Mouse (Mus musculus) MEL (cell line): ENCODE measurements around the gene Lrrc7. TPM values are rescaled to one million over a fixed set of nuclear protein-coding genes. Genes with fewer than 3 reads are reported as not detected.

Experiments
- DNase-seq: peaks from one replicate; pipeline ENCODE4 v3.0.0; 2011; ENCODE audit warnings: low read depth, low spot score
- H3K27ac ChIP-seq: 2 replicates; pipeline ENCODE4 v1.5.1; 2012; ENCODE audit warnings: low read depth, mild to moderate bottlenecking, control low read depth, low read length, moderate library complexity; ENCODE audit not compliant: control insufficient read depth
- H3K27me3 ChIP-seq, 2 experiments: fragments of 150-350 bp in 1 of 2; sonication (generic) in 1 of 2; 2 replicates each; pipeline ENCODE4 v1.6.1; 2012; ENCODE audit warnings: low read length in 2 of 2, mild to moderate bottlenecking in 2 of 2, improper control_type of control experiment in 1 of 2, moderate library complexity in 1 of 2; ENCODE audit not compliant: insufficient read depth in 2 of 2, control insufficient read depth in 1 of 2
- H3K36me3 ChIP-seq, 2 experiments: 2 replicates each; pipeline ENCODE4 v1.6.1; 2012 to 2014; ENCODE audit warnings: low read length in 2 of 2, improper control_type of control experiment in 1 of 2, inconsistent platforms in 1 of 2, mild to moderate bottlenecking in 1 of 2; ENCODE audit not compliant: insufficient read depth in 2 of 2, control insufficient read depth in 1 of 2
- H3K4me1 ChIP-seq, 2 experiments: fragments of 150-350 bp in 1 of 2; sonication (generic) in 1 of 2; 2 replicates each; pipeline ENCODE4 v1.6.1; 2012; ENCODE audit warnings: low read length in 2 of 2, improper control_type of control experiment in 1 of 2, mild to moderate bottlenecking in 1 of 2; ENCODE audit not compliant: insufficient read depth in 2 of 2, control insufficient read depth in 1 of 2
- H3K4me3 ChIP-seq, 2 experiments: fragments of 150-350 bp in 1 of 2; sonication (generic) in 1 of 2; 2 replicates each; pipeline ENCODE4 v1.5.1; 2012; ENCODE audit warnings: low read depth in 2 of 2, low read length in 2 of 2, mild to moderate bottlenecking in 2 of 2, moderate library complexity in 2 of 2, control low read depth in 1 of 2, improper control_type of control experiment in 1 of 2; ENCODE audit not compliant: control insufficient read depth in 1 of 2, insufficient read depth in 1 of 2
- H3K79me2 ChIP-seq: 2 replicates; pipeline ENCODE4 v1.6.1; 2012; ENCODE audit warnings: mild to moderate bottlenecking, low read length, moderate library complexity; ENCODE audit not compliant: control insufficient read depth, poor library complexity, insufficient read depth
- H3K9ac ChIP-seq: 2 replicates; pipeline ENCODE4 v1.6.1; 2012; ENCODE audit warnings: low read depth, mild to moderate bottlenecking, control low read depth, low read length, moderate library complexity; ENCODE audit not compliant: control insufficient read depth, poor library complexity, severe bottlenecking
- H3K9me3 ChIP-seq: fragments of 150-350 bp; sonication (generic); replicated peaks from 2 replicates; pipeline ENCODE4 v1.6.1; 2012; ENCODE audit warnings: mild to moderate bottlenecking, low read length, improper control_type of control experiment, moderate library complexity; ENCODE audit not compliant: insufficient read depth
- E2F4 ChIP-seq: IDR thresholded peaks from 2 replicates; pipeline ENCODE4 v1.6.1; 2011; ENCODE audit warnings: low read depth, low read length, improper control_type of control experiment, borderline replicate concordance
- ELF1 ChIP-seq: IDR thresholded peaks from 2 replicates; pipeline ENCODE4 v1.6.1; 2014; ENCODE audit warnings: low read depth, mild to moderate bottlenecking, inconsistent platforms, low read length, improper control_type of control experiment, moderate library complexity
- EP300 ChIP-seq, 2 experiments: IDR thresholded peaks; 2 replicates each; pipeline ENCODE4 v1.6.1; 2011; ENCODE audit warnings: improper control_type of control experiment in 2 of 2, low read length in 2 of 2, low read depth in 1 of 2, mild to moderate bottlenecking in 1 of 2
- ETS1 ChIP-seq: IDR thresholded peaks from 2 replicates; pipeline ENCODE4 v1.6.1; 2012; ENCODE audit warnings: low read depth, mild to moderate bottlenecking, inconsistent platforms, low read length, improper control_type of control experiment, moderate library complexity
- GATA1 ChIP-seq: IDR thresholded peaks from 2 replicates; pipeline ENCODE4 v1.6.1; 2011; ENCODE audit warnings: low read depth, low read length, improper control_type of control experiment
- JUND ChIP-seq: IDR thresholded peaks from 2 replicates; pipeline ENCODE4 v1.6.1; 2011; ENCODE audit warnings: low read depth, mild to moderate bottlenecking, improper control_type of control experiment, low read length
- MAFK ChIP-seq: IDR thresholded peaks from 2 replicates; pipeline ENCODE4 v1.6.1; 2011; ENCODE audit warnings: low read depth, mild to moderate bottlenecking, low read length, improper control_type of control experiment, borderline replicate concordance
- MAX ChIP-seq: IDR thresholded peaks from 2 replicates; pipeline ENCODE4 v1.6.1; 2011; ENCODE audit warnings: low read length, improper control_type of control experiment
- MEF2A ChIP-seq: IDR thresholded peaks from 2 replicates; pipeline ENCODE4 v1.6.1; 2014; ENCODE audit warnings: low read depth, mild to moderate bottlenecking, inconsistent platforms, low read length, improper control_type of control experiment; ENCODE audit not compliant: poor library complexity, insufficient replicate concordance, severe bottlenecking; ENCODE audit errors: extremely low read depth
- MXI1 ChIP-seq: IDR thresholded peaks from 2 replicates; pipeline ENCODE4 v1.6.1; 2011; ENCODE audit warnings: mild to moderate bottlenecking, low read depth, low read length, improper control_type of control experiment
- MYB ChIP-seq: IDR thresholded peaks from 2 replicates; pipeline ENCODE4 v1.6.1; 2011; ENCODE audit warnings: mild to moderate bottlenecking, low read depth, low read length, improper control_type of control experiment
- NELFE ChIP-seq: IDR thresholded peaks from 2 replicates; pipeline ENCODE4 v1.6.1; 2011; ENCODE audit warnings: low read depth, low read length, improper control_type of control experiment
- NRF1 ChIP-seq: IDR thresholded peaks from 2 replicates; pipeline ENCODE4 v1.6.1; 2014; ENCODE audit warnings: low read depth, mild to moderate bottlenecking, inconsistent platforms, low read length, improper control_type of control experiment, moderate library complexity; ENCODE audit not compliant: poor library complexity, insufficient read depth, severe bottlenecking
- POLR2A ChIP-seq, 2 experiments: IDR thresholded peaks; 2 replicates each; pipeline ENCODE4 v1.6.1; 2011 to 2012; ENCODE audit warnings: low read length in 2 of 2, mild to moderate bottlenecking in 2 of 2, control low read depth in 1 of 2, improper control_type of control experiment in 1 of 2, low read depth in 1 of 2, moderate library complexity in 1 of 2; ENCODE audit not compliant: control insufficient read depth in 1 of 2, insufficient read depth in 1 of 2, poor library complexity in 1 of 2
- POLR2AphosphoS2 ChIP-seq: IDR thresholded peaks from 2 replicates; pipeline ENCODE4 v1.6.1; 2011; ENCODE audit warnings: low read length, improper control_type of control experiment
- POLR2AphosphoS5 ChIP-seq: IDR thresholded peaks from 2 replicates; pipeline ENCODE4 v1.6.1; 2012; ENCODE audit warnings: low read depth, borderline replicate concordance, mild to moderate bottlenecking, inconsistent platforms, low read length, moderate library complexity, mixed read lengths
- RAD21 ChIP-seq: IDR thresholded peaks from 2 replicates; pipeline ENCODE4 v1.6.1; 2011; ENCODE audit warnings: mild to moderate bottlenecking, low read depth, low read length, improper control_type of control experiment
- RCOR1 ChIP-seq: IDR thresholded peaks from 2 replicates; pipeline ENCODE4 v1.6.1; 2012; ENCODE audit warnings: low read depth, mild to moderate bottlenecking, inconsistent platforms, low read length, improper control_type of control experiment
- SIN3A ChIP-seq: IDR thresholded peaks from 2 replicates; pipeline ENCODE4 v1.6.1; 2012; ENCODE audit warnings: low read length, improper control_type of control experiment, inconsistent platforms
- SMC3 ChIP-seq: IDR thresholded peaks from 2 replicates; pipeline ENCODE4 v1.6.1; 2011; ENCODE audit warnings: low read depth, low read length, improper control_type of control experiment
- TAL1 ChIP-seq: IDR thresholded peaks from 2 replicates; pipeline ENCODE4 v1.6.1; 2012; ENCODE audit warnings: mild to moderate bottlenecking, inconsistent platforms, low read length, moderate library complexity, mixed read lengths
- TBP ChIP-seq: IDR thresholded peaks from 2 replicates; pipeline ENCODE4 v1.8.0; 2011; ENCODE audit warnings: low read depth, low read length, improper control_type of control experiment
- TCF12 ChIP-seq: IDR thresholded peaks from 2 replicates; pipeline ENCODE4 v1.6.1; 2014; ENCODE audit warnings: low read depth, mild to moderate bottlenecking, inconsistent platforms, low read length, improper control_type of control experiment, moderate library complexity
- USF1 ChIP-seq: IDR thresholded peaks from 2 replicates; pipeline ENCODE4 v1.6.1; 2014; ENCODE audit warnings: low read depth, mild to moderate bottlenecking, inconsistent platforms, low read length, improper control_type of control experiment, moderate library complexity
- USF2 ChIP-seq, 2 experiments: IDR thresholded peaks; 2 replicates each; pipeline ENCODE4 v1.6.1; 2011 to 2012; ENCODE audit warnings: improper control_type of control experiment in 2 of 2, low read length in 2 of 2, borderline replicate concordance in 1 of 2, inconsistent platforms in 1 of 2, low read depth in 1 of 2, mild to moderate bottlenecking in 1 of 2; ENCODE audit not compliant: insufficient read depth in 1 of 2
- ZC3H11A ChIP-seq: IDR thresholded peaks from 2 replicates; pipeline ENCODE4 v1.6.1; 2012; ENCODE audit warnings: low read depth, mild to moderate bottlenecking, inconsistent platforms, low read length, improper control_type of control experiment
- ZKSCAN1 ChIP-seq: IDR thresholded peaks from 2 replicates; pipeline ENCODE4 v1.6.1; 2012; ENCODE audit warnings: low read depth, mild to moderate bottlenecking, inconsistent platforms, low read length, improper control_type of control experiment, moderate library complexity
- ZMIZ1 ChIP-seq: IDR thresholded peaks from 2 replicates; pipeline ENCODE4 v1.6.1; 2012; ENCODE audit warnings: low read depth, mild to moderate bottlenecking, inconsistent platforms, low read length, improper control_type of control experiment, moderate library complexity
- ZNF384 ChIP-seq: IDR thresholded peaks from 2 replicates; pipeline ENCODE4 v1.6.1; 2012; ENCODE audit warnings: low read depth, mild to moderate bottlenecking, inconsistent platforms, low read length, improper control_type of control experiment
- polyA plus RNA-seq, 2 experiments: library from polyadenylated mRNA; stranded (reverse) in 1 of 2; unstranded in 1 of 2; fragments of >175 nt in 1 of 2; fragments of >200 nt in 1 of 2; gene quantifications; 2 replicates each; pipeline versions ENCODE4 v1.2.1 to v1.2.4; 2012; ENCODE audit warnings: low replicate concordance in 2 of 2, low read depth in 1 of 2; ENCODE audit not compliant: insufficient read length in 2 of 2, insufficient read depth in 1 of 2, missing spikeins in 1 of 2
- total RNA-seq: library from RNA; depleted of rRNA; stranded (reverse); fragments of 300-350 nt; gene quantifications from 2 replicates; pipeline ENCODE4 v1.2.3, GENCODE M21; 2012

Lrrc7 gene
- total and polyA plus RNA-seq, 3 experiments, result not detected

- H3K9ac ChIP-seq, result no peak overlapping the region
- no peaks in the 10 kb centered on the region for H3K79me2 ChIP-seq
- no peaks in the 10 kb centered on the region for H3K9me3 ChIP-seq
- no peak overlapping the region for H3K4me3 ChIP-seq
- no peaks in the 10 kb centered on the region for H3K27me3 ChIP-seq
- H3K36me3 ChIP-seq, result no peaks in the 10 kb centered on the region
- H3K4me1 ChIP-seq, result no peaks in the 10 kb centered on the region
- no peak overlapping the region for H3K27ac ChIP-seq
- DNase-seq, result no peak
- TF ChIP-seq ELF1 (no peak), ZMIZ1 (no peak), TCF12 (no peak), GATA1 (no peak), JUND (no peak), MXI1 (no peak), E2F4 (no peak), SIN3A (no peak), MAX (no peak), MEF2A (no peak), SMC3 (no peak), EP300 (IDR thresholded peaks at IDR 0.05; ENCODE audit: low read depth in 1 of 2, low read length in 2 of 2) (no peak), POLR2AphosphoS5 (no peak), RCOR1 (no peak), ZKSCAN1 (no peak), TBP (no peak), USF1 (no peak), TAL1 (no peak), ZC3H11A (no peak)
- TF ChIP-seq, all 39 proteins: peak for 0
Observed at GRCm38 (mm10) chr3:158295041-158295440, 267.0 kb downstream of the Lrrc7 start.

- no peaks in the 10 kb centered on the region for H3K9me3 ChIP-seq
- H3K4me3 ChIP-seq, result no peak overlapping the region
- H3K36me3 ChIP-seq, result no peaks in the 10 kb centered on the region
- no peak overlapping the region for H3K27ac ChIP-seq
- H3K27me3 ChIP-seq, result no peaks in the 10 kb centered on the region
- TF ChIP-seq RAD21, result no peak
- no peak for TF ChIP-seq USF1
- no peak for TF ChIP-seq MAFK
- TF ChIP-seq POLR2AphosphoS2, result no peak
- no peak for TF ChIP-seq ETS1
- no peak for TF ChIP-seq ZNF384
- no peak for TF ChIP-seq USF2 (IDR thresholded peaks at IDR 0.05; ENCODE audit: borderline replicate concordance in 1 of 2, insufficient read depth in 1 of 2, low read depth in 1 of 2, low read length in 2 of 2)
- TF ChIP-seq ZC3H11A, result no peak
- TF ChIP-seq NRF1, result no peak
- no peak for TF ChIP-seq ZKSCAN1
- no peak for TF ChIP-seq MYB
- no peak for TF ChIP-seq POLR2A (IDR thresholded peaks at IDR 0.05; ENCODE audit: control insufficient read depth in 1 of 2, insufficient read depth in 1 of 2, low read depth in 1 of 2, low read length in 2 of 2, poor library complexity in 1 of 2)
- no peak for TF ChIP-seq SIN3A
- no peak for TF ChIP-seq NELFE
- H3K79me2 ChIP-seq, result no peaks in the 10 kb centered on the region
- DNase-seq, result no peak
- H3K9ac ChIP-seq, result no peak overlapping the region
- no peaks in the 10 kb centered on the region for H3K4me1 ChIP-seq
Observed at GRCm38 (mm10) chr3:158284431-158284830, 277.6 kb downstream of the Lrrc7 start.
